Mouse (Mus musculus) thymus, postnatal 0 days (tissue): ENCODE data around the gene Mgarp. TPM values are rescaled to one million over a fixed set of nuclear protein-coding genes. Genes with fewer than 3 reads are reported as not detected.
"Not testable (repeated sequence)": the region's sequence is repeated elsewhere in the genome, so short reads cannot be mapped to it uniquely, and the experiment has no call there.

Source experiments
- DNase-seq: peaks from one replicate; pipeline ENCODE4 v3.0.0-alpha.2; 2015; ENCODE audit warnings: low spot score
- polyA plus RNA-seq: library from polyadenylated mRNA; unstranded; fragments of >200 nt; fragmentation: Nextera tagmentation; extraction: Ambion mirVana; gene quantifications from 2 replicates; pipeline ENCODE4 v1.2.1, GENCODE M21; 2015

Gene Mgarp
- polyA plus RNA-seq, 1 experiment from 2014 or later: 0.72 TPM

DNA sequence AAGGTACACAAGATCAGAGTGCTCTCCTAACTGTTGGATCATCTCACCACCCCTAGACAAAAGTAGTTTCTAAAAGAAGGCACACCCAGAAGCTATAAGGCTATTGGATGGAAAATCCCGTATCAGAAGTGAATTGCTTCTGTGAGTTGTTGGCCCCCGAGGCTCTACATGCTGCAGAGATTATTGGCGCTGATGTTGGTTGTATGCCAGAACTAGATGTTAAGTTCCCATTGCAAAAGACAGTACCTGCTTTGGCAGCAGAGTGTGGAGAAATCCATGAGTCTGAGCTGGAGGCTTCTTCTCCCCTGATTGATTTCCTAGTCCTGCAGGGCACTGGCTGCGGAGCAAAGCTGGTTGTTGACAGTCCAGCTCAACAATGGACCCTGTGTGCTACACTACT lies 28.5 kb downstream of the Mgarp start:
- DNase-seq: no peak

DNA sequence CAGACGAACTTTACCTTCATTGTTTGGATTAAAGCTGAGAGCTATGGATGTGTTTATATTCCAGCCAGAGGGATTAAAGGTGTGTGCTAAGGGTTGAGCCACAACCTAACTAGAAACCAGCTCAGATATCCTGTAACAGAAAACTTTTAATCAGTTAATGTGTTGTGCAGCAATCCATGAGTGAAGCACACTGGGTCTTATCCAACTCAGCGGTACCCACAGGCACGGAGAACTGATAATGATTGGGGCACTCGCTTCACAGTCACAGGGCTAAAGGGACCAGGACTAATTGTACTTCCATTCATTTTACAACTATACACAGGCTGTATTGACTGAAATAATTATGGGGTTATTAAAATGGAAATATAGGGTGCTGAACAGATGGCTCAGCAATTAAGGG lies 29.6 kb downstream of the Mgarp start:
- no peak for DNase-seq

DNA sequence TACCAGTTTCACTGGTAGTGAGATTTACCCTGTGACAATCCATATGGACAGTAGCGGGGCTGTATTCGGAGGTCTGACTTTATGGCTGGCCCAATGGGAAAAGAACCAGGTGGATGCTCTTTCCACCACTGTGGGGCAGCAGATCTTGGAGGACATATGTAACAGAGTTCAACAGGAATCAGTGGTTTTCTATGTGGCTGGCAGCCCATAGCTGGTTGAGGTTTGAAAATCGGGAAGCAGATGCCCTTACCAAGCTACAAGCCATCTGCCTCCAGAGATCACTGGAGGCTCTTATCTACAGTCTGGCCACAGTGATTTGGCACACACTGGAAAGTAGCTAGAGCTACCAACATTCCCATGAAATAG lies 31.0 kb downstream of the Mgarp start:
- no peak for DNase-seq

DNA sequence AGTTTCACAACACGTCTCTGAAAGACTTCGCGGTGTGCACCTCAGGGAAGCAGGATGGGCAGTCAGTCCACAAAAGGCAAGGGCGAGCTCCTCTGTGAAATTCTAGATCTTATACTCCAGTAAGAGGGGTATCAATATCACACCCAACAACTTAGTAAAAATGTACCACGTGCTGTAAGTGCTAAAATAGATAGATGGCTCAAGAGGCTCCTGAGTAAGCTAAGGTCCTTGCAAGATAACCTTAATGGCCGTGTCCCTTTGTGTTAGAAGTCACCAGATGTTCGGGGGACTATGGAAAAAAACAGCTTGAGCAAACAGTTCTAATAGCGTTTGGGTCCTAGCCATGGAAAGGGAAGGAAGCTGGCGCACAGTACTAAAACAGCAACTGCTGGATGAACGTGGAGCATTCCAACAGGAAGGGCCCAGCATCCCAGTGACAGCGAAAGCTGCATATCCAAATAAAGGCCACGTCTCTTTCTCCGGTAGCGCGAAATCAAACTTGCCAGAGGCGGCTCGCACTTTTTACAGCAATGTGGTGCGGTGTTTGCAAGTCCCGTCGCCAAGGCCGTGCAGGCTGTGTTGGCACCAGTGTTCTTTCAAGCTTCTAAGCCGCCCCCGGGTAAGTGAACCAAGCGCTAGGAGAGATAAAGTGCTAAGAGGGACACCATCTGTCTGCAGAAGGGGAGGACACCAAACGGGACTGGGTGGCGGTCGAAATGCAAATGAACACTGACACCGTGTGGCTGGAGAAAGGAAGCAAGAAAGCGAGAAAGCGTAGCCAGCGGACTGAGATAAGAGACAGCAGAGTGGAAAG lies 31.6 kb downstream of the Mgarp start:
- DNase-seq: peak; percentile 86

DNA sequence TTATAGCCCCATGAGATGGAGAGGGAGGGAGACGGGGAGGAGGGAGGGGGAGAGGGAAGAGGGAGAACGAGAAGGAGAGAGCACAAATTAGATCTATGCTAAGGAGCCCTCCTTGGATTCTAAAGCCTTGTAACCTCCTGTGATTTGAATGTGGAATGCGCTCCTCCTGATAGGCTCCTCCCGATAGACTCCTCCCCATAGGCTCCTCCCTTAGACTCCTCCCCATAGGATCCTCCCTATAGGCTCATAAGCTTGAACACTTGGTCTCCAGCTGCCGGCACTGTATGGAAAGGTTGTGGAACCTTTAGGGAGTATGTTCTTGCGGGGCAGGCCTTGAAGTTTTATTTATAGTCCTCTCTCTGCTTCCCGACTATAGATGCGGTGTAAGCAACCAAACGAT lies 35.5 kb downstream of the Mgarp start:
- DNase-seq: no peak

DNA sequence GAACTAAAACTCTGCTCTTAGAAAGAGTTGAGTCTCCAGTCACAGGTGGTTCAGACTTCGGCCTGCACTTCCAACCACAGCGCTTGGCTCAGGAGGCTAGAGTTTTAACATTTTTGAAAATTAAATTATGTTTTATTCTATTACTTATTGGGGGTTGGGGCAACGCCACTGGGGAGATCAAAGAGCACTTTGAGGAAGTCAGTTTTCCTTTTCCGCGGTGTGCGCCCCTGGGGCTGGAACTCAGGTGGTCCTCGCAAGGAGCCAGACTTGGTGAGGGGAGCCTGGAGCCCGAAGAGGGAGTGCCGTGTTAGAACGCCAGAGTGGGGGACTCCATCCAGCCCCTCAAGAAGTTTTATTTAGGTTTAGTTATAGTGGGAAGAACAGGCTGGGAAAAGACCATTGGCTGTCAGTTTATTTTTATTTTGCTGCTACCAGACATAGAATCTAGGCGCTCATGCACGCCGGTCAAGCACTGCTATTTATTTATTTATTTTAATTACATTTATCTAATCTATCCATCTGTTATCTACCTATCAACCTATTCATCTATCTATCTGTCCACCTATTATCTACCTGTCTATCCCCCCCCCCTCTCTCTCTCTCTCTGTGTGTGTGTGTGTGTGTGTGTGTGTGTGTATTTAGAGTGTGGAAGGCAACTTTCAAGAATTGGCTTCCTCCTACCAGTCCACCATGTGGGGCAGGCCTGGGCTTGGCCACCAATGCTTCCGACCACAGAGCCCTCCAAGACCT lies 36.8 kb downstream of the Mgarp start:
- DNase-seq: no peak

DNA sequence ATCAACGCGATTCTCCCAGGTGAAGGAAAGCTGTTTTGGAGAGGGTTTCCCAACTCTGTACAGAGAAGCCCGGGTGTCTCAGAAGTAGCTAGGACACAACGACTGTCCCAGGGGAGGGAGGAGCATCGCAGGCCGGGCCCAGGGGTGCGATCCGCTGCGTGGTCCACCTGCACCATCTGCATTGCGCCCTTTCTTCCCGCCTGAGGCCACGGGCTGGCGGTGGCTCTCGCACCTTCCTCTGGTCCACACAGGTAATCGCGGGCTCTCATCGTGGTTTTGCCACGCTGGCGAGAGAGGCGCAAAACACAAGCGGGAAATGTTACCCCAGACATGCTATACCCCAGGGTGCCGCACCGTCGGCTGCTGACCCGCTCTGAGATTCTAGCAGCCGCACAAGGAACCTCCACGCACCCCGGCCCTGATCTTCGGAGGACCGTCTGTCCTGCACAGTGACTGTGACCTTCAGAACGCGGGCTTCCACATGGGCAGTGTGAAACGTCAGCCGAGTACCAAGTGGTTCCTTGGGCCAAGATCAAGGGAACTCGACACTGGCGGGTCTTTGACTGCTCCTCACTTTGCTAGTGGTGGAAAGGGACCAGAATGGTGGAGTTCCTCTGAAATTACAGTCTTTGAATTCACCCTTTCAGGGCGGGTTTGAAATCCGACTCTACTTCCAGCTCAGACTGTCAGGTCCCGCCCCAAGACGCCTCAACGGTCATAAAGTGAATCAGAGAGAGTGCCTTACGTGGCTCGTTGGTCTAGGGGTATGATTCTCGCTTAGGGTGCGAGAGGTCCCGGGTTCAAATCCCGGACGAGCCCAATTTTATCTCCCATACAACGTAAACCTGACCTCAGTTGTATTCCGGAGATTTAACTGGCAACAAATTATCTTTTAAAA lies 37.6 kb downstream of the Mgarp start:
- peak; percentile 92 for DNase-seq

DNA sequence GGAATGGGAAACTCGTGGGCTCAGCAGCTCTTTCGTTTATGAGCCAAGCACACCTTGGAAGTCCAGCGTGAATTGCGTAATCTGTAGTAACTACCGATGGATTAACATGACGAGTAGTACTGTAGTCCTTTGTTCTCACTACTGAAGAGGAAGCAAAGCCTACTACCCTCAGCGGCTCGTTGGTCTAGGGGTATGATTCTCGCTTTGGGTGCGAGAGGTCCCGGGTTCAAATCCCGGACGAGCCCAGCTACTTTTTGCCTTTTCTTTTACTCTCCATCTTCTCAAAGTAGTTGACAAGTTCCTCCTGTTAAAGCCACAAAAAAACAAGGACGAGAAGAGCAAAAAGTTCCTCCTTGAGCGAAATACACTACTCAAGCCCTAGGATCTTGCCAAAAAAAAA lies 38.4 kb downstream of the Mgarp start:
- DNase-seq: peak; percentile 86

DNA sequence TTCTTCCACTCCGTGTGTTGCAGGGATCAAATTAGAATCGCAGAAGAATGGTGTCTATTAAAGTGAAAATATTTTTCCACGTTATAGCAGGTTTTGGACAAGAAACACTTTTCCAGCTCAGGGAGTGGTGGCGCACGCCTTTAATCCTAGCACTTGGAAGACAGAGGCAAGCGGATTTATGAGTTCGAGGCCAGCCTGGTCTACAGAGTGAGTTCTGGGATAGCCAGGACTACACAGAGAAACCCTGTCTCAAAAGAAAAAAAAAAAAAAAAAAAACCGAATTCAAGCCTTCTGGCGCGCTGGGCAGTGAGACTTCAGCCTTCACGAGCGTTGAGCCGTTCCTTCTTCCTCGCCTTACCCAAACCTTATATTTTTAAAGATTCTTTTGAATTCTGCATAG lies 38.9 kb downstream of the Mgarp start:
- DNase-seq: no peak

DNA sequence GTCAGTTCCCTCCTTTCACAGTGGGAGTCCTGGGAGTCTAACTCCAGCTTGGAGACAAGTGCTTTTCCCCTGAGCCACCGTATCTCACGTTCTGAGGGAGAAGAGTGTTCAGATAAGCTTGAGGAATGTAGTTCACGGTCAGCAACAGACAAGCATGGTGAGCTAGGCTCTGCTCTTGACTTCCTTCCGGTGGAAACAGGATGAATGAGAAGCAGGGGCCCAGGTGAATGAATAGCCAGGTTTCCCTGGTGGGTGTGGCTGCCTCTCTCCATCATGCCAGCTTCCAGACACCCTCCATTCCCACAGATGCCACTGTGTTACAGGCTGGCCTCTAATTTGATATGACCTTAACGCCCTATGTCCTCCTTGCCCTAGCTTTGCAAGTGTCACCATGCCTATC lies 39.5 kb downstream of the Mgarp start:
- no peak for DNase-seq

DNA sequence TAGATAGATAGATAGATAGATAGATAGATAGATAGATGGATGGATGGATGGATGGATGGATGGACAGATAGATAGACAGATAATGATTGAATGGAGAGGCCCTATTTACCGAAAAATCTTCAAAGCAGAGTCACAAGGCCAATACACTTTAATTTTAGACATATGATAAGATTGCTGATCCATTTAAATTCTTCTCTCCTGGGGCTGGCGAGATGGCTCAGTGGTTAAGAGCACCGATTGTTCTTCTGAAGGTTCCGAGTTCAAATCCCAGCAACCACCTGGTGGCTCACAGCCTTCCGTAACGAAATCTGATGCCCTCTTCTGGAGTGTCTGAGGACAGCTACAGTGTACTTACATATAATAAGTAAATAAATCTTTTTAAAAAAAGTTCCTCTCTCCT lies 41.6 kb downstream of the Mgarp start:
- not testable (repeated sequence) for DNase-seq

DNA sequence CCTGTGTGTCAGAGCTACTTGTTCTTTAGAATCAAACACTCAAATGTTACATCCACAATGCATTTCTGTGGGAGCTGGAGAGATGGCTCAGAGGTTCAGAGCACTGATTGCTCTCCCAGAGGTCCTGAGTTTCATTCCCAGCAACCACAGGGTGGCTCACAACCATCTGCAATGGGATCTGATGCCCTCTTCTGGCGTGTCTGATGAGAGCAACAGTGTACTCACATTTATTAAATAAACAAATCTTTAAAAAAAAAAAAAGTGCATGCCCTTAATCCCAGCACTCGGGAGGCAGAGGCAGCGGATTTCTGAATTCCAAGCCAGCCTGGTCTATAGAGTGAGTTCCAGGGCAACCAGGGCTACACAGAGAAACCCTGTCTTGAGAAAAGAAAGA lies 42.5 kb downstream of the Mgarp start:
- DNase-seq: no peak

DNA sequence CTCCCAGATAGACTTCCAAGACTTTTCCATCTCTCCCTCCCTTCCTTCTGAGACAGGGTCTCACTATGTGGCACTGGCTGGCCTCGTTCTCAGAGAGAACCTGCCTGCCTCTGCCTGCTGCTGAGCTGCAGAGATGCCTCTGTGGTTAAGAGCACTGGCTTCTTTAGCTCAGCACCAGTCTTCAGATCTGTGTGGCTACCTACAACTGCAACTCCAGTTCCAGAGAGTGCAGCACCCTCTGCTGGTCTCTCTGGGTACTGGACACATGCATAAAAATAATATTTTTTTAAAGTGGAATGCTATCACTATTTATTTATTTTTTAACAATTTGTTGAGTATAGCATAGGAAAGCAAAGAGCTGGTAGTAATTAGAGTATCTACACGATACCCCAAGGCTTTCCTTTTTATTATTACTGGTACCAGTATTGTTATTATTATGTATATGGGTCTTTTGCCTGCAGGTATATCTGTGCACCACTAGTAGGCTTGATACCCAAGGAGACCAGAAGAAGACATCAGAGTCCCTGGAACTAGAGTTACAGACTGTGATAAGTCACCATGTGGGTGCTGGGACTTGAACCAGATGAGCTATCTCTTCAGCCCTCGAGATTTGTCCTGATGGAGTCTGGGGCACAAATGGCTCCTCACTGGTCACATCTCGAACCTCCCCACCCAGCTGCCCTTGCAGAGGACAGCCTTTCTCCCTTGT lies 43.1 kb downstream of the Mgarp start:
- DNase-seq: peak; percentile 72

DNA sequence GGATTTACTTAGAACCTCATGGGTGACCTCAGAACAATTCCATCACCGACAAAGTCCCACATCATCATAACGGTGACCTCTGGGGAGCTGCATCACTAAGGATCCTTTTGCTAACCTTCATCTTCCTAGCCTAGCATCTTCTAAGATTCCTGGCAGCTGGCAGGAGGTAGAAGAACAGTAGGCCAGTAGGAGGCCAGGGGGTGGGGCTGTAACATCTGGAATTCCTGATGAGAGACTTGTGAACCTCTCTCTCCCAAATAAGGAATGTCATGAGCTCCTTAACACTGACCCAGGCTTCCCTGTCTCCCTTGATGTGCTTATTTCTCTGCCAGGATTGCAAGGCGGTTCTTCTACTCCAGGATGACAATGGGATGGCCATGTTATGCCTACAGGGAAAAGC lies 45.7 kb downstream of the Mgarp start:
- no peak for DNase-seq

DNA sequence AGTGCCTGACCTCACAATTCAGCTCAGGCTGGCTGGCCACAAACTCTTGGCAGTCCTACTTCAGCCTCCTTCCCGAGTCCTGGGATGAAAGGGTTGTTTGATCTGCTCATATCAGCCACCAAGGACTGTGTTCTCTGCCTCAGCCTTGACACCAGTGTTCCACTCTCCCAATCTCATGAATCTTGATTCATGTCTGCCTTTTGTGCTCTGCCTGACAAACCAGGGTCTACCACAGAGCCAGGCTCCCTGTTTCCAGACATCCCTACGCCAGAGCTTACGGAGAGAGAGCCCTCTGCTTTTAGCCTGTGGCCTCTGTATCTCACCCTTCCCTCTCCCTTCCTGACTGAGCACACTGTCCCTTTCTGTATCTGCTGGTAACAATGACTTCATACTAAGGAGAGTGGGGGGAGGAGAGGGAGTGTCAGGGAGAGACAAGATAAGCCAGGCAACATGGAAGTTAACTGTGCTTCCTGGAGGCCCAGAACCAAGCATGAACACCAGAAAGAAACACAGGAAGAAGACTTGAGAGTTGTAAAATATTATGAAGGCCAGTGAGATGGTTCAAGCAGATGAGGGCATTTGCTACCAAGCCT lies 47.8 kb downstream of the Mgarp start:
- no peak for DNase-seq

DNA sequence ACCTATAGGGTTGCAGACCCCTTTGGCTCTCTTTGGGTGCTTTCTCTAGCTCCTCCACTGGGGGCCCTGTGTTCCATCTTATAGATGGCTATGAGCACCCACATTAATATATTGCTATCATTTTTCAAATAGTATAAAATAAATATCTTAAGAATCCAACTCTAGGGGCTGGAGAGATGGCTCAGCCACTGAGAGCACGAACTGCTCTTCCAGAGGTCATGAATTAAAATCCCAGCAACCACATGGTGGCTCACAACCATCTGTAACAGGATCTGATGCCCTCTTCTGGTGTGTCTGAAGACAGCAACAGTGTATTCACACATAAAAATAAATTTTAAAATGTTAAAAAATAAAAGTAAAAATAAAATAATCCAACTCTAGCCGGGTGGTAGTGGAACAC lies 51.5 kb downstream of the Mgarp start:
- not testable (repeated sequence) for DNase-seq

DNA sequence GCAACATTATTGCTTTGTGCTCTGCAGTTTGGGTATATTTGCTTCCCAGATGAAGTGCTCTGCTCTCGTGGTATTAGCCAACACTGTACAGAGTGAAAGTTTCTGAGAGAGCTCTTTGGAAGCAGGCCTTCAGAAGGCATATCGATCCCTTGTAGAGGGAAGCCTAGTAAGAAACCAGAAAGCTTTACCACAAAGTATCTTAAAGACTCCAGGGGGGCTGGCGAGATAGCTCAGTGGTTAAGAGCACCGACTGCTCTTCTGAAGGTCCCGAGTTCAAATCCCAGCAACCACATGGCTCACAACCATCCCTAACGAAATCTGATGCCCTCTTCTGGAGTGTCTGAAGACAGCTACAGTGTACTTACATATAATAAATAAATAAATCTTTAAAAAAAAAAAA lies 52.4 kb downstream of the Mgarp start:
- not testable (repeated sequence) for DNase-seq

DNA sequence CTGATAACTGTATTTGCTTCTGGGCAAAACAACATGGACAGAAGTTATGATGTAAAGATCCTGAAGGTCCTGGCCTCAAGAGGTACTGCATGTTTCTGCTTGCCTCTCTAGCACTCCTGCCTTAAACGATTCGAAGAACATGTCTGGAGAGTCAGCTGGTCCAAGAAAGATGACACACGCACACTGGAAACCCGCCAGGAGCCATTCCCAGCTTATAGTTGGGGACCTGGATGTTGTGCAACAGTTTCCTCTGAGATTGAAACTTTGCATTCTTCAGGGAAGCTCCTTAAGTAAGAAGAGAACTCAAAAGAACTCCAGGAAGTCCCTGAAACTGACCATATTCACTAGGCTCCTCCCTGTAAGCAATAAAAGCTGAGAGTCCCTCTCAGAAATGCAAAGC lies 53.3 kb downstream of the Mgarp start:
- no peak for DNase-seq

DNA sequence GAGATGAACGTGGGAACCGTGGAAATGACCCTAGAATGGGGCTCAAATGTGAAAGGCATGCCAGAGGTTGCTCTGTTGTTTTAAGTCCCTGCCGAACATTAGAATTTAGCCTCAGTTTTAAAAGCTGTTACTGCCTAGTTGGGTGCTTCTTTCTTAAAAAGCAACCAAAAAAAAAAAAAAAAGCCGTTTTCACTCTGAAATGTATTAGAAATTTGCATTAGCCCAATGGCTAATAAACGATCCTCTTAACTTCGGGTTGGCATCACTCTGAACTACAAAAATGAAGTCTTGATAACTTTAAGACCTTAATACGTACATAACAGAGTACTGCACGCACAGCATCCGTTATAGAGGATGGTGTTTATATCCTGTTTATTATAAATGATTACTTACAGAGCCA lies 54.4 kb downstream of the Mgarp start:
- no peak for DNase-seq

DNA sequence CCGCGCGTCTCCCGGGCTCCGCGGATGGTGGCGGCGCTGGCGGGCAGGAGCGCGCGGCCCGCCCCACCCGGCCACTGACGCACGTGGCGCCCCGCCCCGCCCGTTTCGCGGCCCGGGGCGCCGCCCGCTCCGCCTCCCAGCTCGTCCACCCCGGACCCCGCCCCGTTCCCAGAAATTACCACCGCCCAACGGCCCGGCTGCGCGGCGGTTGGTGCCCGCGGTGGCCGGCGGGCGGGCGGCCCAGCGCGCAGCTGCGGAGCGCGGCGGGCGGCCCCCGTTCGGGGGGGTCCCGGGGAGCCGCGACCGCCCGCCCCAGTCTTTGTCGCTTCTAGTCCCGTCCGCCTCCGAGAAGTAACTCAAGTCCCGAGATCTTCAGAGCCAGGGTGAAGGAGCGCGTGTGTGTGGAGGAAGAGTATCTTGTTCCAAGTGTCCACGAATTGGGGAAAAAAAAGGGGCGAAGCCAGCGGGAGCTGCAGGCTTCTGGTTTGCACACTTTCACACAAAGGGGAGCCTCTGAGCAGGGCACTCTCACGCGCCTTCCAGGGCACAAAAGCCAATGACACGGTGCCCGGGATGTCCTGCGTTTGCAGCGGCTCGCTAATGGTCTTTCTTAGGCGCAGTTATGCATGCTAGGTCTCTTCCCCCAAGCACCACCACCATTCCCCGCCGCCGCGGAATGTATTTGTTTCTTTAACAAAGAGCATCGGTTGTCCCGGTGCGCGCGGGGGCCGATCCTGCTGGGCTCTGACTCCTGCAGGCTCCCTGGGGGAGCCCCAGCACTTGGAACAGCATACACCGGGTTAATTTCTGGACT lies 55.1 kb downstream of the Mgarp start:
- DNase-seq: peak; percentile 65
